Mouse (Mus musculus): ENCODE data around the gene Gm20388.
"Not testable (repeated sequence)": the region's sequence is repeated elsewhere in the genome, so short reads cannot be mapped to it uniquely, and the experiment has no call there.

Gm20388 gene

DNA sequence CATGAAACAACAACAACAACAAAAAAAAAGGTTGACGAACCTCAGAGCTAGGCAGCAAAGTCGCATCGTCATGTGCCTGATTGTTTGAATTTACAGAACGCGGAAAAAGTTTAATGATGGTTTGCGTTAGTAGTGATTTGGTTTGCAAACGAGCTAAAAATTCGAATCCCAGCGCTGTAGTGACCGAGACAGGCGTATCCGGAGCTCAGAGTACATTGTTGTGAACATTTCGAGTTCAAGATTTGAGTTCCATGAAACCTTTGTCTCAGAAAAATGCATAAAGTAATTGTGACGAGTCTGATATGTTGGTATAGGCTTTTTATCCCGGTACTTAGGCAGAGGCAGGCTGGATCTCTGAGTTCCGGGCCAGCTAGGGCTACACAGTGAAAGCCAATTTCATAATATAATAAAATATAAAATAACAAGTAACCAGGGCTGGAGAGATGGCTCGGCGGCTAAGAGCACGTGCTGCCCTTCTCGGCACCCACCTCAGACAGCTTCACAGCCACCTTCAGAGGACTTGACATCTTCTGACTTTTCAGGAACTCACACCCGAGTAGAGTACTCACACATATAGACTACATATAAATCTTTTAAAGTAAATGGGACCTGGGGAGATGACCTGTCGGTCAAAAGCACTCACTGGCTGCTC lies 3132.5 kb downstream of the Gm20388 start:
- DNase-seq (ENCODE audit: low spot score): no peak

DNA sequence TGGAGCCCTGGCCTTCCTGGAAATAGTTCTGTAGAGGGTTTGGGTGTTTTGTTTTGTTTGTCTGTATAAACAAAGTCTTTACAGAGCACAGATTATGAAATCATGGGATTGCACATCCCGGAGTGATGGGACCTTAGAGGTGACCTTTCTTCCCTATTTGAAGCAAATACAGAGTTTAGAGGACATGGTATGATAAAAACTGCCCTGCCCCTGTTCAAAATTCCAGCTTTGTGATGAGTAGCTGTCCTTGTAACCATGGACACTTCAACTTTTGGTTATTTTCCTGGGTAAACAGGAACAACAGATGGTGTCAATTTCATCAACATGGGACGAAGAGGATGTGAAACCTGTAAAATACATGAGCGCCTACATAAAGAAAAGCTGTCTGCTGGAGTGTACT lies 3133.3 kb downstream of the Gm20388 start:
- no peak for DNase-seq (ENCODE audit: low spot score)

DNA sequence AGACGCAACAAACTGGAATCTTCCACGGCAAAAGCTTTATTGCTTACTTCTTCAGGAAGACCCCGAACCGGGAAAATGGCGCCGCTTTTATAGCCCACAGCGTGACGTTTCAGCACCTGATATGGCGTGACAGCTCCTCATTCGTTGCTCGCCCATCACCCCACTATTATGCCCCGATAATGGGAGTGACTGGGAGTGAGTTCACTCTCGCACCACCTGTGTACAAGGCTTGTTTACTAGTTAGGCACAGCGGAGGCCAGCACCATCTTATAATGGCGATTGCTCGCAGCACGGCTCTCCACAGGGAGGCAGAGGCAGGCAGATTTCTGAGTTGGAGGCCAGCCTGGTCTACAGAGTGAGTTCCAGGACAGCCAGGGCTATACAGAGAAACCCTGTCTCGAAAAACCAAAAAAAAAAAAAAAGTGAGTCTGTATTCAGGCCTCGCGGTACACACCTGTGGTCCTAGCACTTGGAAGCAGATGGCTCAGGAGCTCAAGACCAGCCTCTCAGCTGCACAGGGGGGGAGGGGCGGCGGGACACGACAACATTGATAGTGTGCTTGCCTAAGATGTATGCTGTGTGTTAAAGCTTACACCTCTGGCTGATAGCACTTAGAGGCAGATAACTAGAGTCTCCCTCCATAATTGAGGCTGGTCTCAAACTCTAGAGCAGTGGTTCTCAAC lies 3134.2 kb downstream of the Gm20388 start:
- not testable (repeated sequence) for DNase-seq (ENCODE audit: low spot score)

DNA sequence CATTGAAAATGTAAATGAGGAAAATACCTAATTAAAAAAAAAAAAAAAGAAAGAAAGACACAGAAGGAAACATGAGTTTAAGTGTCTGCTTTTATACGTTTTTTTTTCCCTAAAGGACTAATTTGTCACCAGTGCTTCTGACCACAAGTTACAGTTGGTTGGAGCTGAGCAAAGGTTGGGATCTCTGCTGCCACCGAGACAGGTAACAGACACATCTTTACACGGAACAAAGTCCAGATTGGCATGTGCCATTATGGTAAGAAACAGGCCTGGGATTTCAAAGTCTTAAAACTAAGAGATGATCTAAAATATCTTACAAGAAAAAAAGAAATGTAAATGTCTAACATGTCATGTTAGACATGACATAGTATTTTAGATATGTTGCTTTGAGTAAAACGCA lies 3136.1 kb downstream of the Gm20388 start:
- DNase-seq (ENCODE audit: low spot score): no peak

DNA sequence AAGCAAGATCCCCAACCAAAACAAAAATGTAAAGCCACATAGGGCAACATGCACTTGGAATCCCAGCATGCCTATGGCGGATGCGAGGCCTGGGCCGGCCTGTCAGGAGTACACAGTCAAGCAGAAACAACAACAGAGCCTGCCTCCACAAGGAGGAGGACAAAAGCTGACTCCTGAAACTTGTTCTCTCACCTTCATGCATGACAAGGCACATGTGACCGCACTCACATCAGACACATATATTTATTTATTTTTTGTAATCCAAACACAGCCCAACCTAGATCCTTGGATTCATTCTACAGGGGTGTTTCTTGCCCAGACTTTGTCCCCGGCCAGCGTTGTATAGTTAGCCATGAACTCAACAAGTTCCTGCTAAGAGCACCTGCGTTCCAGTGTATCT lies 3137.2 kb downstream of the Gm20388 start:
- DNase-seq (ENCODE audit: low spot score): no peak

DNA sequence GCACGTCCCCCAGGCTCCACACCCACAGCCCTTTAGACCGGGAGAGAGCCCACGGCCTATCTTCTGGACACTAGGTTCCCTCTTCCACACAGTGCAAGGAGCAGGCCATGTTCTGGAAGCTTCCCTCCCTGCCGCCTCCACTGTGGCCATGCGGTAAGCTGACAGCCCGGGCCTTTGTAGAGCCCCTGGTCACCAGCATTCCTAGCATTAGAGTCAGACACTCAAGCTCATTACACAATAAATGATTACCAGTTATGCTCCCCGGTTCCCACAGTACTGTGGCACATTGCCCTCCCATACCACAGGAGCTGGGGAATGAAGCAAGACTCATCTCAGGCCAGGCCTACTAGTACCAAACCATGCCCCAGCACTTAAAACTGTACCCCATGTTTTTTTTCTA lies 3137.8 kb downstream of the Gm20388 start:
- DNase-seq (ENCODE audit: low spot score): no peak

DNA sequence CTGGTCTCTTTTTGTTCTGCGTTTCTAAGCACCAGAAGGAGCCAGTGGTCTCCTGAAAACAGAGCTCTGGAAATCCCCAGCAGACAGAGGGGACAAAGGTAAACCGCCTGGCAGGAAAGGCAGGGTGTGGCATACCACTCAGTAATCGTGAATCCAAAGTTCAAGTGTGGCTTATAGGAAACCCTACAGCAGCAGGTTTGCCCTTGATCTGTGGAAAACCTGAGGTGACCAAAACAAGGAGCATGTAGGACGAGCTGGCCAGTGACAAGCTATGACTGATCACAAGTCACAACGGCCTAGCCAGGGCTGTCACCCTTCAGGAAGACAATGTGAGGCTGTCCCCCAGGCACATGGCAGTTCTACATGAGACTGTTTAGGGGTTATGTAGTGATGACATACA lies 3140.8 kb downstream of the Gm20388 start:
- peak; percentile 69 for DNase-seq (ENCODE audit: low spot score)

DNA sequence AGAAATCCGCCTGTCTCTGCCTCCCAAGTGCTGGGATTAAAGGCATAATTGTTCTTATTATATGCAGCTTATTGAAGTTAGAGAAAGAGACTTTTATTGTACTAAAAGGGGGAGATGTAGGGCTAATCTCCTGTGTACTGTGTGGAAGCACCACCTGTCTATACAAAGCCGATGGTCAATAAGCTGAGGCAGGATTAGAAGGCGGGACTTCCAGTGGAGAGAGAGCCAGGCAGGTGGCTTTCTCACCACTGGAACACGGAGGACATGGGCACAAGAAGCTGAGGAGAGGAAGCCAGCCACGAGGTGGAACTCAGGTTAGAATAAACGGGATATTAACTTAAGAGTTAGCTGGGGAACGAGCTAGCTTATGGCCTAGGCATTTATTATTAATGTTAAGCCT lies 3152.1 kb downstream of the Gm20388 start, which contains the start of gene Spg7:
Gene Spg7 (plus strand): TSS at position 222 of the 400 bp plus-strand sequence.
- DNase-seq (ENCODE audit: low spot score): no peak

DNA sequence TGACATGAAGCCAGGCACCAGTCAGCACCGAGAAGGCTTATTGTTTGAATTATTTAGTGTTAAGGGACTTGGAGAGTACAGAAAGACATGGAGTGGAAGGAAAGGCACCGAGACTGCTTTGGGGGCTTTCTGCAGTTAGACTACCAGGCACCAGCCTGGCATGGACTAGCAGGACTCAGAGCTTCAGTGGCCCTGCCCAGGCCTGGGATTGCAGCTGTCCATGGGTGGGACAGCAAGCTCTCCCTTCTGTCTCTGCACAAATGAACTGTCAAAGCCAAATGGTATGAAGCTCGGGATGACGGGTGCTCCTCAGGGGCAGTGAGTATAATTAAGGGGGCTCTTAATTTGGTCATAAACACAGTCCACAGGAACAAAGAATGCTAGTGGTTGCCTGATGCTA lies 3153.4 kb downstream of the Gm20388 start:
- no peak for DNase-seq (ENCODE audit: low spot score)

DNA sequence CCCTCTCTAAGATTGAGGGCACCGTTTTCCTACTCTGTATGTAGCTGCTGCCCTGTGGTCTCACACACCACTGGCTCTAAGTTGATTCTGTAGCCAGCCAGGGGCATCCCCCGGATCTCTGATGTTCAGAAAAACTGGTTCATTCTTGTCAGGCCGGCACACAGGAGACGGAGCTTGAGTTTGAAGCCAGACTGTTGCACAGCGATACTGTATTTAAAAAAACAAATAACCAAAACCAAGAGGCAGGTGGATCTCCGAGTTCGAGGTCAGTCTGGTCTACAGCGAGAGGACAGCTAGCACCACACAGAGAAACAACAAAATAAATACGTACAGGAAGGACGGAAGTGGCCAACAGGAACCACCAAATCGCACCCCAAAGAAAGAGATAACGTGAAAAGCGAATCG lies 3154.2 kb downstream of the Gm20388 start:
- no peak for DNase-seq (ENCODE audit: low spot score)

DNA sequence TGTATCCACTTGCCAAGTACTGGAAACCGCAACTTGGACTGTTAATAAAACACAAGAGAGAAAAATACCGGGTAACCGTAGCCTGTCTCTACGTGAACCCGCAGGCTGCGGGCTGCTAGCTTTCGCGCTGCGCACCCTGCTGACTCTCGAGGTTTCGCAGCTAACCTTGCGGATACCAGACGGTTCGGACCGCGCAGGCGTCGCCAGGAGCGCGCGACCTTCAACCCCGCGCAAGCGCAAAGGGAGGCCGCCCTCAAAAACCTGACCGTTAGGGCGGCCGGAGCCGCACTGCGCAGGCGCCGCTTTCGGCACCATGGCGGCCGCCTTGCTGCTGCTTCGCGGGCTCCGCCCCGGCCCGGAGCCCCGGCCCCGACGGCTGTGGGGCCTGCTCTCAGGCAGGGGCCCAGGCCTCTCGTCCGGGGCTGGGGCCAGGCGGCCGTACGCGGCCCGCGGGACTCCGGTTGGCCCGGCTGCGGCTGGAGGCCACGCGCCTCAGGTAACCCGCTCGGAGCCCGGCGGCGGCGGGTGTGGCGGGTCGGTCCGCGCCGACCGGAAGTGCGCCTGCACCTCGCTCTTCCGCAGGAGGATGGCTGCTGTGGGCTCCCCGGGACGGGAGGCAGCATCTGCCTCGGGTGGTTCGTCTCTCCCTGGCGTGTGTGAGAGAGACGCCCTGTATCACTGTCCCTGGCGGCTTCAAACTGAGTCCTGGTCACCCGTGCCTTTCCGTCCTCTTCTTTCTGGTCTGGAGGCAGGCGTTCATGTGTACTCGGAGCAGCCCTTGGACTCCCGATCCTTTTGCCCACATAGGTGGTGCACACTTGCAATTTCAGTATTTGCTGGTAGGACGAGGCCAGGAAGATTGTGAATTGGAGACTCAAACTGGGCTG lies 3154.8 kb downstream of the Gm20388 start:
- peak; percentile 94 for DNase-seq (ENCODE audit: low spot score)

DNA sequence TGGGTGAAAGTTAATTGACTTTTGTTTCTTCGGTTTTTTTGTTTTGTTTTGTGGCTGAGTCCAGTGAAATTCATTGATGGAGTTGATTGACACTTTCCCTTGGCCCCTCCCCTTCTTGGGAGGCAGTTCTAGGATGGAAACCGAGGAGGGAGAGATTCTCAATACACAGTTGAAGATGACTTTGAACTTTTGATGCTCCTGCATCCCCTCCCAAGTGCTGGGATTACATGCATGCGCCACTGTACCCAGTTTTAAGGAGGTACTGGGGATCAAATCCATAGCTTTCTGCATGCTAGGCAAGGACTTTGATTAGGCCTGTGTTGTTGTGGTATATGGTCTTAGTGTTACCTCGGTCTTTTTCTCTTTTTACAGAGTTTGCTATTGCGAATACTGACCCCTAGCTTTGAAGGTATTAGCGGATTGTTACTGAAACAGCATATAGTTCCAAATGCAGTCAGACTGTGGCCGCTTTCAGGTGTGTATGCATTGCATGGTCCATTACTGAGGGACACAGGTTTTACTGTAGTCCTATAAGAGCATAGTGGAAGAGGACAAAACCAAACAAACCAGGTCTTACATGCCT lies 3155.6 kb downstream of the Gm20388 start:
- no peak for DNase-seq (ENCODE audit: low spot score)

DNA sequence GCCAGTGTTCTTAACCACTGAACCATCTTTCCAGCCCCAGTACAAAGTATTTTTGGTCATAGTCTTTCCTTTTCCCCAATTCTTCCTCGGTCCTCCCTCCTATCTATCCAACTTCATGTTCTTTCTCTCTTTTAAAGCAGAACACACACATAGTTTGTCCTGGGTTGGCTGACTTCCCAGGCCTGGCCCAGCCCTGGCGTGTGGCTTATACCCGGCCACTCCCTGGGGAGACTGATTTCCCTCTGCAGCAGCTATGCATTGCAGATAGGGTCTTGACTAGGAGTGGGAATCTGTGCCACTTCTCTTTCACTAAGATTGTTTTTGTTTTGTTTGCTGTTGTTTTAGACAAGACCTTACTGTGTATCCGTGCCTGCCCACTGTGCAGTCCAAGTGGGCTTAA lies 3160.5 kb downstream of the Gm20388 start:
- DNase-seq (ENCODE audit: low spot score): no peak

DNA sequence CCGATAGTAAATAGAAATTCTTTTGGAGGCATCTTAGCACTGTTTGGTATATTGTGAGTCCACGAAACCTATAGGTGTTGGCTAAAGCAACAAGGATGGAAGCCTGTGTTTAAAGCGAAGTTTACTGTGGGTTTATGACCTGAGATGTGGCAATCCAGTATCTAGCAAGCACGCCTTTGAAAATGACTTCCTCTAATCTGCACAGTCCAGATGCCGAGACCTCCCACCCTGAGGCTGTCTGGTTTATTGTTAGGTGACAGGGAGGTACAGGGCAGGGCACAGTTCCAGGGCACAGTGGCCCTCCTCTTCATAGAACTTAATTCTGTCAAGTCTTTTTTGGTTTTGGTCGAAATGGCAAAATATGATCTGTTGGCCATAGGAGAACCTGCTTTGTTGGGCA lies 3166.6 kb downstream of the Gm20388 start:
- DNase-seq (ENCODE audit: low spot score): no peak

DNA sequence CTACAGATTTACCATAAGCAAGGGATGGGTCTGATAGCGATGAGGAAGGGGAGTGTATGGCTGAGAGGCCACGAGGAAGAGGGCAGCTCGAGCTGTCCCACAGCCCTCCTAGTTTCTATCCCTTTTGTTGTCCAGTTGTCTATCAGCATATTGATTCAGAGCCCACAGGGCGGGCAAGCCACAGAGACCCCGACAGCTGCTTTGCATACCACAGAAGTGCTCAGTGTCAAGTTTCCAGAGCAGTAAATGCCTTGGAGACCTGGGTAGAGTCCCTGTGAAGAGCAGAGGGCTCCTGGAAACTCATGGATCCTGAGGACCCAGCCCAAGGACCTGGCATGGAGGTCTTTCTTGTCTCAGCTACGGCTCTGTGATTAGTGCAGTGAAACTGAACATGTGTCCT lies 3172.4 kb downstream of the Gm20388 start:
- DNase-seq (ENCODE audit: low spot score): no peak

DNA sequence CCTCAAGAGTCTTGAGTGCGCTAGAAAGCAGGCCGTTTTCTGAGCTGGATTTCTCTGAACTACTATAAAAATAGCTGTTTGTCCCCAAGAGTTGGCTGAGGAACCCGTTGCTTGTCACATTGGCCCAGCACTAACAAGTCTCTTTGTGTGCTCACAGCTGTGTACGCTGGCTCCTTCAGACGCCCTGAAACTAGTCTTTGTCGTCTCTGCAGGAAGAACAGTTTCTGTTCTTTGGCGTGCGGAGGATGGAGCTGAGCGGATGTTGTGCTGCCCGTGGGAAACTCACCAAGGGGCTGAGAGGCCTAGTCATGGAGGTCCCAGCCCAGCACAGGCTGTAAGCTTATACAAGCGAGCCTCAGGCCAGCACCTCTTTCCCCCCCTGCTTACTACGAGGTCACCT lies 3173.0 kb downstream of the Gm20388 start:
- no peak for DNase-seq (ENCODE audit: low spot score)

DNA sequence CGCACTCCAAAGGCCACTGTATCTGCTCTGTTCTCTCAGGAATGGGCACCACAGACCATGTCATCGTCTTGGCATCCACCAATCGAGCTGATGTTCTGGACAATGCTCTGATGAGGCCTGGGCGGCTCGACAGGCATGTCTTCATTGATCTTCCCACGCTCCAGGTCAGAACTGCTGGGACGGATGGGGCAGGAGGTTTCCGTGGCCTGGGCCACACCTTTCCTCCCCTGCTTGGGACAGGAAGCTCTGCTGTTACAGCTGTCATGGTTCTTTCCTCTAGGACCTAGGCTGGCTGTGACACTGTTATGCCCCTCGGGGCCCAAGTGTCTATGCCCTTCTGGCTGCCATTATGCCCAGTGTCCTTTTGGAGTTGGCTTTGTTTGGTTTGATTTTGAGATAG lies 3176.6 kb downstream of the Gm20388 start:
- no peak for DNase-seq (ENCODE audit: low spot score)

DNA sequence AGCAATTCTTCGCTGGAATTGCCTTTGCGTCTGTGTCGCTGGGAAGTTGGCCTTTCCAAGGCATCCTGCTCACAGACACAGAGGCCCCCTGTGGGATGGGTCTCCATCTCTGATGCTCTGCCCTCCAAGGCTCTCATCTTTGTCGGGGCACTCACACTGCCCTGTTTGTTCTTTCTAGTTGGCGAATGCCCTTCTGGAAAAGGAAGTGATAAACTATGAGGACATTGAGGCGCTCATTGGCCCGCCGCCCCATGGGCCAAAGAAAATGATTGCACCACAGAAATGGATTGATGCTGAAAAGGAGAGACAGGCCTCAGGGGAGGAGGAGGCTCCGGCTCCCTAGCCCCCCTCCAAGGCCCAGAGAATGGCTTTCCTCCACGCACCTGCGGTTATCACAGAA lies 3186.6 kb downstream of the Gm20388 start:
- DNase-seq (ENCODE audit: low spot score): no peak

DNA sequence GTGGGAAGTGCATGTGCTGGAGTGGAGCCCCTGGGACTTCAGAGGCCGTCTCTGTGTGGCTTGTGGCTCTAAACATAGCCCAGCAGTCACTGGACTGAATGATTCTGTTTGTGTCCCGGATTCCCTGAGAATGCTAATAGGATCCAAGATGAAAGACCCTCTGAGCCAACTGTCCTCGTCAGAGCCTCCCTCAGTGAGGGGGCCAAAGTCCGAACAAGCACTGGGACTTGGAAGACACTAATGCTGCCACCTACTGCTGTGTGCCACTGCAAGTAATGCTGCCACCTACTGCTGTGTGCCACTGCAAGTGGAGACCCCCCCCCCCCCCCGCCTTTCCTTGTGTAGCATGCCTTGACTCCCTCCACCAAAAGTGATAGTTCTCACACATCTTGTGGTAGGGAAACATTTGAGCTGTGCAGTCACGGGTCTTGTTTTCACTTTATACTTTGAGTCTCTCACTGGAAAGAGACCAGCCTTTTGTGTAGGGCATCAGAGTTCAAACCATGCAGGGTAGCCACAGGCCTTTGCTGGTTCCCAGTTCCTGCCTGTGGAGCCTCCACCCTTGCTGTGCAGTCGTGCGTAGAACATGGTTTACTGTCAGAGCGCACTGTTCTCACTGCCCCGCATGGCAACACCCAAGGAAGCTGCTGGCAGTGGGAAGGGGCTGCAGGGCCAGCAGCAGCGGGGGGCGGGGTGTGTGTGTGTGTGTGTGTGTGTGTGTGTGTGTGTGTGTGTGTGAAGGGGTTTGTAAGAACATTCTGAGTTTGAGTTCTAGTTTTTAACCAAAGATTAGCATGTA lies 3187.3 kb downstream of the Gm20388 start:
- DNase-seq (ENCODE audit: low spot score): peak; percentile 43

DNA sequence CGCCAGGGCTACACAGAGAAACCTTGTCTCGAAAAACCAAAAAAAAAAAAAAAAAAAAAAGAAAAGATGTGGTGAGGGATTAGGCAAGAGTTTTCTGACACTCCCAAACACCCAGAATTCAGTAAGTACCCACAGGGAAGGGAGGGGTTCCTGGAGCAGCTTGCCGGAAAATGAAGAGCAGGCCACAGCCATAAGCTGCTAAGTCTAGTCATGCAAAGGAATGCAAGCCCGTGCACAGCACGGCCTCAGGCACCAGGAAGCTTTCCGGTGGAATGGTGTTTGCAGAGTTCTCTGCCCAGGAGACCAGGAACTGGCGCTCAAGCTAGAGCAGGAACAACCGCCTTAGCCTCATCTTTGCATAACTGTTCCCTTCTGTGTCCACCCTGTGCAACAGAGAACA lies 3189.6 kb downstream of the Gm20388 start:
- DNase-seq (ENCODE audit: low spot score): no peak

DNA sequence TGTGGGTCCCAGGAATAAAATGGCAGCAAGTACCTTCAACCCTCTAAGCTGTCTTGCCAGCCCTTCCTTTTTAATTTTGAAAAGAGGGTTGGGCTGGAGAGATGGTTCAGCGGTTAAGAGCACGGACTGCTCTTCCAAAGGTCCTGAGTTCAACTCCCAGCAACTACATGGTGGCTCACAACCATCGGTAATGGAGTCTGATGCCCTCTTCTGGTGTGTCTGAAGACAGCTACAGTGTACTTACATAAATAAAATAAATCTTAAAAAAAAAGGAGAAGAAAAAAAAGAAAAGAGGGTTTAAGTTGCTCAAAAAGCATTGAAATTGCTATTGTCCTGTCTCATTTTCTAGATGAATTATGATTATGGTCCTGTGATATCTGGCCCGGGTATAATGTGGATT lies 3190.6 kb downstream of the Gm20388 start:
- no peak for DNase-seq (ENCODE audit: low spot score)

Measured in T-cell, adult 2 months (primary cell).